ENCODE assay signal across 8 mouse cellular contexts in genomic region chr16:34806883-34807767, GRCm38 (mm10).
DNase-seq lines count a peak whose midpoint lies in the region; ATAC-seq and TF ChIP-seq lines count a peak whose summit lies in the region.

No protein-coding gene starts in this region.

- 0 out of 2 replicates have a peak, but pooled peaks cover 8% of the 10 kb centered on the region for H3K27me3 ChIP-seq in E14TG2a.4 (ENCODE audit: insufficient read depth, low read length)
- peaks cover 32% of the 10 kb centered on the region for H3K27me3 ChIP-seq in limb, embryonic 12.5 days
- H3K27me3 ChIP-seq in midbrain, embryonic 15.5 days (replicated peaks) = no peaks in the 10 kb centered on the region

- H3K9me3 ChIP-seq in E14TG2a.4 (ENCODE audit: low read length) = no peaks in the 10 kb centered on the region
- no peaks in the 10 kb centered on the region for H3K9me3 ChIP-seq in limb, embryonic 12.5 days
- no peaks in the 10 kb centered on the region for H3K9me3 ChIP-seq in midbrain, embryonic 15.5 days

- H3K36me3 ChIP-seq in E14TG2a.4 (ENCODE audit: insufficient read depth, low read length) = no peaks in the 10 kb centered on the region
- H3K36me3 ChIP-seq in limb, embryonic 12.5 days = no peaks in the 10 kb centered on the region
- no peaks in the 10 kb centered on the region for H3K36me3 ChIP-seq in midbrain, embryonic 15.5 days (replicated peaks)

- DNase-seq in embryo, embryonic 9.5 days (ENCODE audit: extremely low spot score) = peak; percentile 51
- peak; percentile 57 to 59 for DNase-seq in heart, postnatal 14 days
- DNase-seq in frontal cortex, adult 2 months (ENCODE audit: extremely low spot score in 1 of 2, low spot score in 1 of 2) = no peak
- DNase-seq in left cerebral cortex, postnatal 10 days (ENCODE audit: extremely low spot score in 1 of 2, low spot score in 2 of 2) = no peak

- peaks cover 6% of the 10 kb centered on the region; the same call in 1 of the 2 replicates for H3K4me1 ChIP-seq in E14TG2a.4 (replicated peaks; ENCODE audit: low read depth, low read length)
- H3K4me1 ChIP-seq in limb, embryonic 12.5 days (replicated peaks) = peaks cover 29% of the 10 kb centered on the region
- H3K4me1 ChIP-seq in midbrain, embryonic 15.5 days = peaks cover 15% of the 10 kb centered on the region; the same call in 1 of the 2 replicates

- ATAC-seq in limb, embryonic 12.5 days (ENCODE audit: insufficient number of reproducible peaks, insufficient read depth, low FRiP score, low TSS enrichment, low read depth) = 0 out of 2 replicates have a peak, but pooled peaks have one; percentile 26
- ATAC-seq in midbrain, embryonic 15.5 days (replicated peaks) = peak; percentile 33; the same call in 1 of the 2 replicates
- ATAC-seq in monocyte, adult 5-6 weeks (replicated peaks; ENCODE audit: insufficient number of reproducible peaks, low FRiP score, low TSS enrichment, poor library complexity, severe bottlenecking) = no peak

- no peak overlapping the region for H3K9ac ChIP-seq in limb, embryonic 12.5 days (replicated peaks)
- no peak overlapping the region for H3K9ac ChIP-seq in midbrain, embryonic 15.5 days

- WGBS in limb, embryonic 12.5 days = 29% methylated on average over 16 of the region's 16 CpGs
- WGBS in midbrain, embryonic 15.5 days = 9% methylated on average over 16 of the region's 16 CpGs

- 0 out of 2 replicates have a peak overlapping the region, but pooled peaks have one; percentile 4 for H3K4me2 ChIP-seq in limb, embryonic 12.5 days
- peak overlapping the region; percentile 25 for H3K4me2 ChIP-seq in midbrain, embryonic 15.5 days

- no peak overlapping the region for H3K27ac ChIP-seq in limb, embryonic 12.5 days
- H3K27ac ChIP-seq in midbrain, embryonic 15.5 days = no peak overlapping the region

- TF ChIP-seq CTCF in E14TG2a.4 (conservative IDR thresholded peaks at IDR 0.05; ENCODE audit: low read length) = no peak

- peak overlapping the region; percentile 48 for H3K4me3 ChIP-seq in E14TG2a.4 (replicated peaks; ENCODE audit: low read length)
- H3K4me3 ChIP-seq in limb, embryonic 12.5 days (replicated peaks) = no peak overlapping the region
- no peak overlapping the region for H3K4me3 ChIP-seq in midbrain, embryonic 15.5 days

- intact Hi-C loops in heart, postnatal 14 days (cut with DNase I) = no loop called here
- intact Hi-C loops in left cerebral cortex, postnatal 10 days (cut with DNase I) = no loop called here

Comparison
In these comparisons a context has a peak if more than half of its experiments do, and no peak if none do; other contexts are left out.
1. DNase-seq: peak in embryo, embryonic 9.5 days (single experiment) and heart, postnatal 14 days (2 of 2); none in frontal cortex, adult 2 months (0 of 2) and left cerebral cortex, postnatal 10 days (0 of 2).